Mouse (Mus musculus) fibroblast of lung, adult 2 months (primary cell): ENCODE data around the gene Cyp19a1.

Experiments used
- DNase-seq: peaks from one replicate; pipeline ENCODE4 v3.0.0-alpha.2; 2011; ENCODE audit warnings: low read depth

Gene Cyp19a1

DNA sequence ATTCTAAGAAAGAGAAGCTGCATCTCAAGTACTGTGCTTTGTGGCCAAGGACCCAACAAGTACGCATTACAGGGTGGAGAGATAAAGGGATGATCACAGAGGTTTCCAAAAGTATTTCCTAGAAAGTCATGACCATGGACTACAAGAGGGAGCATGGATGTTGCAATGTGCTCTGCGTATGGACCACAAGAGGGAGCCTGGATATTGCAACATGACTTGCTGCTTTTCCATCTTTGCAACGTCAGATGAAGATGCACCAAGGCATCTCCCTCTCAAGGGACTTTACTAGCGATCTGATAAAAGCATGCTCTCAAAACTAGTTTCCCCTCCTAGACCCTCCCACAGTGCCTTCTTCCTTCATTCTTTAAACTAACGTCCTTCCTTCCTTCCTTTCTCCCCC is 98.4 kb downstream of the Cyp19a1 start:
- DNase-seq = no peak

DNA sequence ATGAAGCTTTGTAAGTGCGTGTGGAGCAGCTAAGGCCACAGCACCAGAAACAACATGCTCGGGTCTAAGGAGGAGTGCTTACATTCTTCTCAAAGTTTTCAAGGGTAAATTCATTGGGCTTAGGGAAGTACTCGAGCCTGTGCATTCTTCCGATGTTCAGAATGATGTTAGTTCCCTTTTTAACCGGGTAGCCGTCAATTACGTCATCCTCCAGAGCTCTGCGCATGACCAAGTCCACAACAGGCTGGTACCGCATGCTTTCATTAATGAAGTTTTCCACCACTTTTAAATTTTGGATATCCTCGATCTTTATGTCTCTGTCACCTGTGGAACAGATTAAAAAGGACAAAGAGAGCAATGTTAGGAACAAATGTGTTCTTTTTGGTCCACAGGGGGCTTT is 99.5 kb downstream of the Cyp19a1 start:
- no peak for DNase-seq

DNA sequence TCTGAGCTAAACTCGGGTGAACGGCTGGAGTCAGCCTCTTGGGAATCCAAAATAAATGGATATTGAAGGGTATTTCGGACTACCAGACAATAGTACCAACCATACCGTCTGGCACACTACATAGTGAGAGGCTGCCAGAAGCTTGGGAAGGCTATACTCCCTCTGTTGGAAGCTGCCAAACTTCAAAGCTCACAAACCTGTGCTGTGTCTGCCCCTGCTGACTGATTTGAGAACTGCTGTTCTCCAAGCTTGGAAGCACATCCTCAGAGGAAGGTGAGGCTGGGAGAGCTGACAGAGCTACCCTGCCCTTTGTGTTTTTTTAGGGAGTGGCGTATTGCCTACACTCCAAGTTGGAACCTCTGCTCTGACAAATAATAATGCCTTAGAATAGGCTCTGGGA is 104.8 kb downstream of the Cyp19a1 start:
- DNase-seq = no peak

DNA sequence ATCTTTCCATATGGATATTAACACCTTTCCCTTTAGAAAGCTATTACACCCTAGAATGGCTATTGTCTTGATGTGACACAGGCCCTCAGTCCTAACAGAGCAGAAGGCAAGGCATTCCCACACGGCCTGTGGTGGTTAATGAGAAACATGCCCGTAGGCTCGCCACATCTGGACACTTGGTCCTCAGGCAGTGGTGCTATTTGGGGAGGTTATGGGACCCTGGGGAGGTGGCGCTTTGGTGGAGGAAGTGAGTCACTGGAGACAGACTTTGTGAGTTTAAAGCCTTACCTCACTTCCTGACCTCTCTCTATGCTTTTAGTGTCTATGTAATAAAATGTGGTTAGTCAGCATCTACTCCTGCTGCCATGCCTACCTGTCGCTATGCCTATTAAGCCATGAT is 114.2 kb downstream of the Cyp19a1 start:
- no peak for DNase-seq

DNA sequence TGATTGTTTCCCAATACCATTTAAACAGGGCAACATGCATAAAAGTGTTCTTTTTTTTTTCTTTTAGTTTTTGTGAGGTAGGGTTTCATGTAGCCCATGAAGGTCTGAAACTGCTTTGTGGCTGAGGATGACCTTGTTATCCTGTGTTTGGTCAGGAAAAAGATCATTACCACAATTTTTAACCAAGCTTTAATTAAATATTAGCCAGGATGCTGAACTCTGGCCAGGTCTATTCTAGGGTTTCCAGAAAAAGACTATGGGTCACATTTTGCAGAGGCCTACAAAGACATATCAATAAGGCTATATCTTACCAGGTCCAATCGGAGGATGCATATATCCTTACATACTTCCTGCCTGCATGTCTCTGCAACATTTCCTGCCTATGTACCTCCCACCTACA is 128.7 kb downstream of the Cyp19a1 start:
- DNase-seq = no peak
